Mouse (Mus musculus): ENCODE results near the gene Tekt5.

- no peak for TF ChIP-seq CTCF (IDR thresholded peaks at IDR 0.05)
- no peak for TF ChIP-seq EP300 (IDR thresholded peaks at IDR 0.05; ENCODE audit: insufficient read depth, low read depth, low read length)
- no peak for TF ChIP-seq POLR2A (IDR thresholded peaks at IDR 0.05; ENCODE audit: insufficient read depth, low read depth, low read length)
Measured at GRCm38 (mm10) chr16:10377286-10377685, 18.0 kb downstream of the Tekt5 start.

Measured in heart, adult 2 months (tissue).